Mouse (Mus musculus) retina, postnatal 7 days (tissue): ENCODE results near the gene Ank2.

Experiments used
- DNase-seq: peaks from one replicate; pipeline ENCODE4 v3.0.0-alpha.2; 2012; ENCODE audit warnings: low read depth, low spot score

Ank2 gene

DNA sequence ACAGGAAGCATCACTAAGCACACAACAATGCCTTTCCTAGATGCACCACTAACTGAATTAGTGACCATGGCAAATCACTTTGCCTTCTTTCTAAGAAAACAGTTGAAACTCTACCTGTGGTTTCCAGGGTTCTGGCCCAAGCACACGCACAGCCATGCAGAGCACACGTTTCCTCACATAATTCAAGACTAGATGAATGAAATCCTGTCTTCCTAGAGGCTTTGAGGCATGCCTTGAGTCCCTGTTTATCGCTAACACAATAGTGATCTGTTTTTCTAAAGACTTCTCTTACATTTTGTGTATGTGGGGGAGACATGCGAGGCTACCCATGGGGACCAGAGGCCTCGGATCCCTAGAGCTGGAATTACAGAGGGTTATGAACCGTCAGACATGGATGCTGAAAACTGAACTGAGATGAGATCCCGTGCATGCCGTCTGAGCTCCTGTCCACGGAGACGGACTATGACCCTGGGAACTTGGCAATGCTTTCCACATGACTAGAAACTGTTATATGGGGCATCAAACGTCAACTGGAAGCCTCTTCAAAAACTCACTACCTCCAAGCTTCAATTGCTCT is 256.8 kb downstream of the Ank2 start:
- no peak for DNase-seq

DNA sequence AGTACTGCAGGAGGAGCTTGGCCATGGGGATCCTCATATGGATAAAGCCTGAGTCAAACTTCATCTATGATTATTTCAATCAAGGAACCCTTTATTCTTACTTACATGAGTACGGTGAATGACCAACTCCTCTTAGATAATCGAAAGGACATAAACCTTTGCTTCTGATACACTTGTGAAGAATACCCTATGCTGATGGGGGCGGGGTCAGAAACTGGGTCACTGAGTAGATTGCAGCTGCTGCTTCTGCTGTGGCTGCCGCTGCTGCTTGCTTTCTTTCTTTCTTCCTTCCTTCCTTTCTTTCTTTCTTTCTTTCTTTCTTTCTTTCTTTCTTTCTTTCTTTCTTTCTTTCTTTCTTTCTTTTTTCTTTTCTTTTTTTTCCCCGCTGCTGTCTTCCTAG is 263.9 kb downstream of the Ank2 start:
- DNase-seq: no peak

DNA sequence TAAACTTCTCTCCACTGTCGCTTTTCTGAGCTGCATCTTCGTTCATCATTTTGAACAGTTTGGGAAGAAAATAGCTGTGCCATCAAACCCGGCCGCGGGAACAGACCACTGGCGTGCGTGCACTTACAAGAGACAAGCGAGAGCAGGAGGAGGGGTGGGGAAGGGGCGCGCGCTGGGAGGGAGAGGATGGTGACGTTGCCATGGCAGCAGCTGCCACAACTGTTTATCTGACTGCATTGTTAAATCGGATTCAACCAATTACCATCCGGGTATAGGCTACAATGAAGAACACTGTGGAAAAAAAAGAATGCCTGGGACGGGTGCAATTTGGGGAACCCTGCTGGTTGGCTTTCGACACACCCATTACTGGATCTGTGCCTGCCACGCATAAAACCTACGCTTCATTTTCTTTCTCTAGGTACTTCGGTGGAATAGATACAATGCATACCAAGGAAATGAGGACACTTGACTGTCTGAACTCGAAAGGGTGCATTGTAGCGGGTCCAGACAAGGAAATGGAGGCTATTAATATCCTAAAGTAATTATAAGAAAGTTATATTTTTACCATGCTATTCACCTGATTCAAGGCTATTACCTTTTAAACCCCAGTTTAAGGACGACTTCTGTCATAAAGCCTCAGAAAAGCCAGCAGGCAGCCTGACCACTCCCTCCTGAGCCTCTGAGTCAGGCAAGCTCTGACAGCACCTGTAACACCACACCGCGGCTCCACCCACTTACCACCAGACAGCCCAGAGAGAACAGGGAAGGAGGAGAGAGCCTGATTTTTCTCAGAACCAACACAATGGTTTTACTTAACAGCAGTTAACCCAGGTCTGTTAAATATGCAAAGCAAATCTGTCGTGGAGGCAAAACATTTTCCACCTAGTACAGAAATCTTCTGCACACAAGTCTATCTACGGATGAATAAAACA is 273.1 kb downstream of the Ank2 start:
- DNase-seq: peak; percentile 39

DNA sequence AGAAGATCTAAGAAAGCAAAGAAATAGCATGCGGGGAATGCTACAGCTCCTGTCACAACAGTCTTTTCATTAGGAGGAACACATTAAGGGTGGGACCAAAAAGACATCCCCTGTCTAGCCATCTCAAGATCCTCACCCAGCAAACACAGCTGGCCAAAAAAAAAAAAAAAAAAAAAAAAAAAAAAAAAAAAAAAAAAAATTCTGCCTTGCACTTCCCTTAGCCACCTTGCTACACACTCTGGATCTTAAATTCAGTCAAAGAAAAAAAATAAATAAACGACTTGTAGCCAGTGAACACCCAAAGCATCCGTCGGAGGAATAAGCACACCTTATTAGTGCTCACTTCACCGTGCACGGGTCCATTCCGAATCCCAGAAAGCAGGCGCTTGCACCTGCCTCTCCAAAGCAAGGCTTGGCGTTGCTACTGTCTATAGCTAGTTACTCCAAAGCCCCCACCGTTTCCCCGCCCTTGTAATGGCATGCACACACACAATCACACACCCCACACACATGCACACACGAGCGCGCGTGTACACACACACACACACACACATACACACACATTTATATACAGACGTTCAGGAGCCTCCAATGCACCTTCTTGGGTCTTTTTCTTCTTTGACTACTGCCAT is 273.9 kb downstream of the Ank2 start:
- no peak for DNase-seq

DNA sequence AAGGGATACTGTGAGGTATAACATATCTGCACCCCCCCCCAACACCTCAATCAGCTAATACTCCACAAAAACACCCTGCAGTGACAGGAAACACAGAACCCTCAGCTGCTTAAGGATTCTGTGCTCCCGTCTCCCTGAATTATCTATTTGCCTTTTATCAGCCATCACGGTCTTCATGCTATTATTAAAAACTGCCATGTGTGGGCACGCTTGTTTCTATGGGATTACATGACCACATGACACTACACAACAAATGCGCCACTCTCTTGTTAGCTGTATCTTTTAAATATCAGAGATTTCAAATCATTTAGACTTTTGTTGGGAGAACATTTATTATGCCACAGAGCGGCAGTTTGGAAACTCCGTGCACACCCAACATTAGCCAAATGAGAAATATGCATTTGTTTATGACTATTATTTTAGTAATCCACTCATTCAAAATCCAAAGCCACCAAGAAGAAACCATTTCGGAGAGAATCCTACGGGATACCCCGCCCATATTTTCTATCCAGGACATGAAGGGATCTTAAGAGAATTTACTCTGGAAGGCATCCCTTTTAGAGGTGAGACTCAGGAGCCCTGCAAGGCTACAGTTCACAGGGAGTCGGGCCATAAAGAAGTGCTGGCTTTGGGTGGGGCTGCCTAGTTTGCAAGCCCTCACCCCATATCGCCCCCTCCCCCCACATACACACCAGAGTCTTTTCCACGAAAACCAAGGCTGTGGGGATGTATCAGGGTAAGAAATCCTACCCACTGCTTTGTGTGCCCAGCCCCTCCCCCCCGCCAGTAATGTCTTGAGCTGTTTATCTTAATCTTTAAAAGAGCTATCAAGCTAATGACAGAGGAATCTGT is 274.6 kb downstream of the Ank2 start:
- no peak for DNase-seq

DNA sequence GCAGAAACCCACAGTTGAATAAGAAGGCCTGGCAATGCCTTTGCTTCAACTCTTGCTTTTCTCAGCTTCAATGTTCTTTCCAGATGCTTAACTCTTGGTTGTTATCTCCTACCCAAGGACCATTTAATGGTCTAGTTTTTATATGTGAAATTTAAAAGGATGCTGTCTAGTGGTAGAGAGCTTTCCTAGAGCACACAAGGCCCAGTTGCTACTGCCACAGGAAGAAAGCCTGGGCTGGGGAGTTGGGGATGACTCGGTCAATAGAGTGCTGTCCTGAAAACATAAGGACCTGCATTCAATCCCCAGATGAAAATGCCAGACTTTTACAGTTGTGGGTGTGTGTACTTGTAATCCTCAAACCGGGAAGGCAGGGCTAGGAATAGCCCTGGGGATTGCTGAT is 277.1 kb downstream of the Ank2 start:
- DNase-seq: no peak

DNA sequence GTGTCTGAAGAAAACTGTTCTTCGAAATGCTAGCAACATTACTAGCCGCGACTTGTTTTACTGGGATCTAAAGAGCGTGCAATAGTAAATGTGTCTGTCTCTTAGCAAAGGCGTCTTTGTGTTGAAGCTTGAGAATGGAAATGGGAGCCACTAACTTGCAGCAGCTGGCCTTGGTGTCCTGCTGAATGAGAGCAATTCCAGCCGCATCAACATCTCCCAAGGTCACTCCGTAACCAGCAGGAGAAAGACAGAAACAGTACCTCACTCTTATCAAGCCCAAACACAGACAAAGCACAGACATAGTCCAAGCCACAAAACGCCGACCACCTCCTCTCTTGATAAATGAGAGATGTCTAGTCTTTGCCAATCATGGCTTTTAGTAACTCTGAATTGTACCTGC is 278.3 kb downstream of the Ank2 start:
- DNase-seq: no peak

DNA sequence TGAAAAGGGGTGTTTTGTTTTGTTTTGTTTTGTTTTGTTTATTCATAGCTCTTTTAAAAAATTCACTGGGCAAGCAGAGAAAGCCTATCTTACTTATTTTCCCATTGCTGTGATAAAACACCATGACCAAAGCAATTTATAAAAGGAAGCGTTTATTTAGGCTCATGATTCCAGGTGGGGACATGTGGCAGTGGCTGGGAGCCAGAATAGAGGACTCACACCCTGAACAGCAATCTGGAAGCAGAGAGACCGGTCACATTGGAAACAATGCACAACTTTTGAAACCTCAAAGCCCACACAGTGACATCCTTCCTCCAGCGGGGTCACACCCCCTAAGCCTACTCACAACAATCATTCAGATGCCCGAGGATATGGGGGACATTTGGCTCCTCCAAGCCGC is 285.6 kb downstream of the Ank2 start:
- no peak for DNase-seq

DNA sequence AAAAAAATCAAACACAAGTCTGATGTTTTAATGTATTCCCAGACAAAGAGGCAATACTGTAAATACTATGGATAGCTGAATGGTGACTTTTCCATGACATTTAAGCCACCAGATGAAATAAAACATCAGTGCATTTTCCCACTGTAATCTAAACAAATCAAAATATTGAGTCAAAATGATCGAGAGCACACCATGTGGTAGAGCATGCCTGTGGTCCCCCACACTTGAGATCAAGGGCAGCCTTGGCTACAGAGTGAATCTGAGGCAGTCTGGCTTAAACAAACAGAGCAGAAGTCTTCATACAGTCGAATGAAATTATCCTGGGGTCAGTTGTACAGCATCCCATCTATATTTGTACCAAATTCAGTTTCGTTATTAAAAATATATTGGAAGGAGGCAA is 288.0 kb downstream of the Ank2 start:
- no peak for DNase-seq

DNA sequence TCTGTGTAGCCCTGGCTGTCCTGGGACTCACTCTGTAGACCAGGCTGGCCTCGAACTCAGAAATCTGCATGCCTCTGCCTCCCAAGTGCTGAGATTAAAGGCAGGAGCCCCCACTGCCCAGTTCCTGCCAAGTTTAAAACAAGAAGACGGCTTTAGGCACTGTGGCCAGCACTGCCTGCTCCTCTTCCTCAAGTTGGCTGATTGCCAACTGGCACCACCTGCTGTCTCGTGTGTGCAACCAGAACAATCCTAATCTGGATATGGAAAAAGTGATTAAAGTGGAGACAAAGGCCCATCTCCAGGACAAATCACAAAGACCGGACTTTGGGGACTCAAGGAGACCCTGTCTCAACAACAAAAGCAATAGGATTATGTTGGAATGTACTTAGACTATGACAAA is 288.6 kb downstream of the Ank2 start:
- no peak for DNase-seq

DNA sequence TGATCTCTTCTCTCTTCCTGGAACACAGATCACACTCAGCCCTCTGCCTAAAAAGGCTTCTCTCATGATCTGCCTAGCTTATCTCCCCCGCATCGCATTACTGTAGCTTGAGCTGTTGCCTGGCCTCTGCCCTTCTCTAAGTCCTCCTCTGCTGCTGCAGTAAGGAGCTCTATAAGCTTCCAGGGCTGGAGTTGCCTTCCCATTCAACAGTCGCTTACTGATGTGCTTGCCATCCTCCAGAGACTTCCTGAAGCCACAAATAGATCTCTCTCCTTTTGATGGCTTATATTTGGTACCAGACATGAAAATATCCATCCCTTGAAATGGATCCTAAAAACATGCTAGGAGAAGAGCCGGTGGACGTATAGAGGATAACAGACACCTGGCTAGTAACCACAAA is 290.3 kb downstream of the Ank2 start:
- no peak for DNase-seq

DNA sequence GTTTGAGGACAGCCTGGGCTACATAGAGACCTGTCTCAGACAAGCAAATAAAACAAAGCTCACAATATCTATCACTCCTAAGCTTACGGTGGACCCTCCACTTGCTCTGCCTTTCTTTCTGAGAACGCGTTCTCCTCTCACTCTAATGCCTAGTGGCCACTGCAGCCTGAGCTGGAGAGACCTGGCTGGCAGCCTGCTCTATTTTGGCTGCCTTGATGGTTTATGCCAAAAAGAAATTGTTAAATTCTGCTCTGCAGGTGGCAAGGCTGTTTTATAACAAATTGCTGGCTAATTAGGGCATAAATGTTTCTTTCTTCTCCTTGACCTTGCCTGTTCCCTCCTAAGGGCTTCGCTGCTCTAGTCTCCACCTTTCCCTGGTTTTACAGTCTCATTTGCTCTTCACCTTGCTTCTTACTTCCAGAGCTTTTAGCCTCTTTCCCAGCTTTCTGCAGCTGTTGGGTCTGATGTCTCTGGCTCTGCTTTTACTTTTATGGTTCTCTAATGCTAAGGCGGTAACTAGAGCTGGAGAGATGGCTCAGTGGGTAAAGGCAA is 293.2 kb downstream of the Ank2 start:
- no peak for DNase-seq

DNA sequence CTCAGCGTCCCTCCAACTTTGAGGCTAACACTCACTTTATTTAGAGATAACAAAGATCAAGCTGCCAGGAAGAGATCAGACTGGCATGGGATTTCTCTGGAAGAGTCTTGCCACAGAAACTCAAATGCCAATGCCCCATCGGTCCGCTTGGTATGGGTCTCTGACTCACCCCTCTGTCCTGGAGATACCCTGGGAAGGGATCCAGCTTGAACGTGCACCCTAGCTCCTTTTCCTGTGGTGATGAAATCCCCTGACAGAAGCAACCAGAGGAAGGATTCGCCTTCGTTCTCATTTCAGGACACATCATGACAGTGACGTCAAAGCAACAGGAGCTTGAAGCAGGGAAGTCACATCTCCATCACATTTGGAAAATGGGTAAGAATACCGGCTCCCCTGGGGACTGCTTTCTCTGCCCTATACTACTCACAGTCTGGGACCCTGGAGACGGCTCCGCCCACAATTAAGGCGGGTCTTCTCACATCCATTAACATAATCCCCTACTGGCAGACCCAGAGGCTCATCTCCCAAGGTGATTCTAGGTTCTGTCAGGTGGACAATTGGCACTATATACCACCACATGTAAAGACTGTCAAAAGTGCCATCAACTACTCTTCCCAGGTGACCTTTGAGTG is 296.6 kb downstream of the Ank2 start:
- DNase-seq: no peak

DNA sequence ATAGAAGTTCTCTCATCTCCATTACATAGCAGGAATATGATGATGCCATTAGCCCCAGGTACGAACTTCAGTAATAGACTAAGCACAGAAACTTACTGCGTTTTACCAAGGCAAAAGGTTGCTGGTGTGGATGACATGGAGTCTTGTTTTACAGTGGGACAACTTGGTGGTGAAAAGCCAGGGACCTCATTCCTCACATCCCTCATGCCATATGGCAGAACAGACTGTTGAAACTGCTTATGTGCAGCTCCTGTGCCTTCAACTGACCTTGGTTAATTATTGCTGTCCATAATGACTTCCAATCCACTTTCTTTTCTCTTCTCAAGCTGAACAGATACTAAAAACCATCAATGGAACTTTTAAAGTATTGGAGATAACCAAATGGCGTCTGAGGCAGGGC is 298.4 kb downstream of the Ank2 start:
- DNase-seq: no peak

DNA sequence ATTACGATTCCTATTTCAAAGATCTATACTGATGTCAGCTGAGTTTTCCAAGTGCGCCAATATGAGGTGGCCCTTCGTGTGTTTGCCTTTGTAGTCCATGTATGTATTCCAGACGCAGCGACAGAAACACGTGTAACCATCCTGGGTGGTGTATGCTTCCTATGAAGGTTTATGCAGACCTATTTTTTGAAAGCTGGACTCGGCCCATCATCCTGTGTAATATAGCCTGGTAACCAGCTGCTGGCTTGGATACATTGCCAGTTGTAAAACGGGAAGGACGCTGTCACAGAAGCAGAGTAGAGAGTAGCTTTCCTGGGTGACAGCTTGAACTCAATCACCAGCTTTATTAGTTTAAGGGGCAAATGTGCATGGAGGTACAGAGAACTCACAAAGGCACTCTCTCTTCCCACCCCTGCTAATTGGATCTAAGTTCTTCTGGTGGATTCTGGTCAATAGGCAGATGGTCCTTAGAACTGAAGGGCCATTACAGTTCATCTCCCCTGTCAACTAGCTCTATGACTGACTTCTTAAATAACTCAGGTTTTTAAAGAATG is 300.0 kb downstream of the Ank2 start:
- no peak for DNase-seq

DNA sequence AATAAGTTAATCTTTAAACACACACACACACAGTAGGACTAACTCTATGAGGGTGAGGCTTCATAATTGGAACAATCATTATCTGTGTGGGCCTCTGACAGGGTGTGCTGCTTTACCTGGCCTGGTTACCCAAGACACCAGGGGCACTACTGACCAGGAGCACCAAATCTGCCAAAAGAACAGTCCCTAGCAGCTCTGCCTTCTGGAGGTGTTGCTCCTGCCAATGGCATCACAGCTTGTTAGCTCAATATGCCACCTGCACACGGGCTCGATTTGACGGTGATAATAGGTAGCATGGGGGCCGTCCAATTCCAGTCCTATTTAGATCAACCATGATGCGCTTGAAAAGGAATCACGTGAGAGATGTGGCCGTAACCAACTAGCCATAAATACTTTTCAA is 300.5 kb downstream of the Ank2 start:
- DNase-seq: no peak

DNA sequence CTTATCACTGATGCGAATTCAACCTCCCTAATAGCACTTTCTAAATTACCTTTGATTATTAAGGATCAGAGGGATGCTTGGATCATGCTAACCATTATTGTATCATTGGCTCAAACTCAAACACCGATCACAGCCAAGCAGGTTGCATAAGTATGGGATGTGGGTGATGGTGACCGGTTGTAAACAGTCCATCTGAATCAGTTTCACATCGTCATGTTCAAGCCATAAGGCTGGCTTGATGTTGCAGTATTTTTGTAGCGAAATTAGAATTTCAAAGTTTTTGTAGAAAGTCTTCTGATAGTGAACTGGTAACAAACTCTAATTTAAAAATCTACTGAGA is 310.4 kb downstream of the Ank2 start:
- DNase-seq: no peak

DNA sequence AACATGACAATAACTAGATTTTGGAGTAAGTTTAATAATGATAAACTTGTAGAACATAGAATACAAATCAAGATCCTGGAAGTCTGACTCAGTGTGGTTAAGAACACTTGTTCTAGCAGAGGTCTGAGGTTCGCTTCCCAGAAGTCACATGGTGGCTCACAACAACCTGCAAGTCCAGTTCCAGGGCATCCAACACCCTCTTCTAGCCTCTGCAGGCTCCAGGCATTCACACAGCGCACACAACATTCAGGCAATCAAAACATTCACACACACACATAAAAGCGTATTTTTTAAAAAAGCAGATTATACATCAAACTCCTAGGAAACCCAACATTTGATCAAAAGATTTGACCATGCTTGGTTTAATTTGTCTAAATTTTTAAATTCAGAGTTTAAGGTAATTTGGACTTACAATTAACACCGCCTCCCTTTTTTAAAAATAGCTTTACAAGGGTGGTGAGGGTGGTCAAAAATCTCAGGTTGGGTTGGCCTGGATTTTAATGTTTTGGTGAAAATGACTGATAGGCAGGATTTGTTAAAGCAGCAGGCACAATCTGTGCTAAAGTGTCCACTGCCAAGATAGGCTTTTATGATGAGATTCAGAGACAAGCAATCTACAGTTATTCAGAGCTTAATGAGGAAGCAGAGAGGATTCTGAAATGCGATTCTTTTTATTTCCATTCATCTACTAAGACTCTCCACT is 310.9 kb downstream of the Ank2 start:
- DNase-seq: no peak

DNA sequence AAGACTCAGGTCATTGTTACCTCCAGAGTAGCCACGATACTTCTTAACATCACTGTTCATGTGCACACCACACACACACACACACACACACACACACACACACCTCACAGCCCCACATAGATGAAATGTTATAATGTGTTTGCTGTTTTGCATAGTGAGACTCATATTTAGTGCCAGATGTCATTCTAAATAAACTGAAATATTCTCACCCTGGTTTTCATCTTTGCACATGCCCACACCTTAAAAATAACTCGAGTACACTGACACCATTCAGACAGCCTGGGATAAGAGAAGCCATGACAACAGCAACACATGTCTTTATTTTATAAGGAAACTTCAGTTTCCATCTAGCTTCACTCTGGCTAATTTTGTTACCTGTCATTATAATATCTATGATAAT is 312.1 kb downstream of the Ank2 start:
- DNase-seq: no peak

DNA sequence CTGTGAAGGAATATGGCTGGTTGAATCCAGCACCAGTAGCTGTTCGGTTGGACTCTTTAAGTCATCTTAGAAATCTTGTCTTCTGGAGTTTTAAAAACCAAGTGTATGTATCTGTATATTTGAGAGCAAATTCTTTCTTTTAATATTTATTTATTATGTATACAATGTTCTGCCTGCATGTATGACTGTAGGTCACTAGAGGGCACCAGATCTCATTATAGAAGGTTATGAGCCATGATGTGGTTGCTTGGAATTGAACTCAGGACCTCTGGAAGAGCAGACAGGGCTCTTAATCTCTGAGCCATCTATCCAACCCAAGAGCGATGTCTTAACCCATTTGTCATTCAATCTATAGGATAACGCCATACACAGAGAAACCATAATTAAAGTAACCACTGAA is 312.9 kb downstream of the Ank2 start:
- no peak for DNase-seq
